8 mouse cellular contexts compared by ENCODE assay signal in genomic region chr2:118700179-118701062, GRCm38 (mm10). TPM values are rescaled to one million over a fixed set of nuclear protein-coding genes. Genes with fewer than 3 reads are reported as not detected.
DNase-seq lines count a peak whose midpoint lies in the region; ATAC-seq lines count a peak whose summit lies in the region.

No protein-coding gene starts in this region.

- peak; percentile 66 for DNase-seq in T-cell, adult 2 months (ENCODE audit: low spot score)
- peak; percentile 88 to 91 for DNase-seq in cerebellum, postnatal 10 days
- DNase-seq in frontal cortex, postnatal 36 days (ENCODE audit: low spot score in 2 of 2): peak; percentile 69 to 81
- peak; percentile 72 to 76 for DNase-seq in layer of hippocampus, postnatal 36 days
- DNase-seq in retina, postnatal 7 days (ENCODE audit: low read depth, low spot score): peak; percentile 59
- peak; percentile 74 for DNase-seq in urinary bladder, adult 2 months (ENCODE audit: low spot score)

- H3K4me3 ChIP-seq in hindbrain, embryonic 13.5 days: peak overlapping the region; percentile 12; the same call in 1 of the 2 replicates
- H3K4me3 ChIP-seq in megakaryocyte, embryonic 14.5 days (replicated peaks): peak overlapping the region; percentile 84

- ATAC-seq in hindbrain, embryonic 13.5 days (ENCODE audit: low FRiP score): no peak

- H3K27me3 ChIP-seq in hindbrain, embryonic 13.5 days: peaks cover 96% of the 10 kb centered on the region
- H3K27me3 ChIP-seq in megakaryocyte, embryonic 14.5 days (replicated peaks): peaks cover 77% of the 10 kb centered on the region

- 0 out of 2 replicates have a peak overlapping the region, but pooled peaks have one; percentile 10 for H3K9ac ChIP-seq in hindbrain, embryonic 13.5 days

- peaks cover 52% of the 10 kb centered on the region for H3K4me1 ChIP-seq in hindbrain, embryonic 13.5 days (replicated peaks)
- H3K4me1 ChIP-seq in megakaryocyte, embryonic 14.5 days: peaks cover 85% of the 10 kb centered on the region

- no peaks in the 10 kb centered on the region for H3K36me3 ChIP-seq in hindbrain, embryonic 13.5 days
- peaks cover 20% of the 10 kb centered on the region for H3K36me3 ChIP-seq in megakaryocyte, embryonic 14.5 days (replicated peaks; ENCODE audit: low read length)

- H3K4me2 ChIP-seq in hindbrain, embryonic 13.5 days: peak overlapping the region; percentile 47

- H3K27ac ChIP-seq in hindbrain, embryonic 13.5 days: no peak overlapping the region

- H3K9me3 ChIP-seq in hindbrain, embryonic 13.5 days: no peaks in the 10 kb centered on the region
- no peaks in the 10 kb centered on the region for H3K9me3 ChIP-seq in megakaryocyte, embryonic 14.5 days

- WGBS in hindbrain, embryonic 13.5 days: under 1% methylated on average over 32 of the region's 32 CpGs

RNA-seq across cellular contexts. Expression of gene Ankrd63, which starts 3.3 kb away (rescaled TPM):
- not detected in 2 replicates for polyA plus RNA-seq in hindbrain, embryonic 13.5 days (2015; fragmentation: Nextera tagmentation; extraction: Ambion mirVana)
- total RNA-seq in layer of hippocampus, postnatal 36 days (2021): 10 to 100 TPM; 14.6 to 16.9 TPM
- 0.30 and 0.55 TPM in 2 replicates for polyA plus RNA-seq in megakaryocyte, embryonic 14.5 days (2012; ENCODE audit: insufficient read depth, low replicate concordance)
- 0.69 and 0.93 TPM in 2 replicates for polyA plus RNA-seq in urinary bladder, adult 2 months (2012; rRNA removed)

RNA-seq across cellular contexts. Expression of gene Plcb2, which starts 27.8 kb away (rescaled TPM):
- polyA plus RNA-seq in hindbrain, embryonic 13.5 days (2015; fragmentation: Nextera tagmentation; extraction: Ambion mirVana): 0.48 and 0.64 TPM in 2 replicates
- 1 to 10 TPM; 2.3 to 2.5 TPM for total RNA-seq in layer of hippocampus, postnatal 36 days (2021)
- 14.4 and 25.8 TPM in 2 replicates for polyA plus RNA-seq in megakaryocyte, embryonic 14.5 days (2012; ENCODE audit: insufficient read depth, low replicate concordance)
- polyA plus RNA-seq in urinary bladder, adult 2 months (2012; rRNA removed): 2.6 and 3.0 TPM in 2 replicates

RNA-seq across cellular contexts. Expression of gene Pak6, which starts 37.3 kb away (rescaled TPM):
- 22.0 and 23.2 TPM in 2 replicates for polyA plus RNA-seq in hindbrain, embryonic 13.5 days (2015; fragmentation: Nextera tagmentation; extraction: Ambion mirVana)
- total RNA-seq in layer of hippocampus, postnatal 36 days (2021): 10 to 100 TPM; 50.0 to 55.4 TPM
- 7.2 and 8.5 TPM in 2 replicates for polyA plus RNA-seq in megakaryocyte, embryonic 14.5 days (2012; ENCODE audit: insufficient read depth, low replicate concordance)
- polyA plus RNA-seq in urinary bladder, adult 2 months (2012; rRNA removed): 12.3 and 12.7 TPM in 2 replicates

RNA-seq across cellular contexts. Expression of gene Inafm2, which starts 45.1 kb away (rescaled TPM):
- polyA plus RNA-seq in hindbrain, embryonic 13.5 days (2015; fragmentation: Nextera tagmentation; extraction: Ambion mirVana): 23.5 and 24.8 TPM in 2 replicates
- total RNA-seq in layer of hippocampus, postnatal 36 days (2021): 10 to 100 TPM; 64.8 to 66.9 TPM
- 374 and 820 TPM in 2 replicates for polyA plus RNA-seq in megakaryocyte, embryonic 14.5 days (2012; ENCODE audit: insufficient read depth, low replicate concordance)
- 35.9 and 38.5 TPM in 2 replicates for polyA plus RNA-seq in urinary bladder, adult 2 months (2012; rRNA removed)
